Mouse (Mus musculus) CH12.LX (cell line): ENCODE data around the gene Fbxo36. TPM values are rescaled to one million over a fixed set of nuclear protein-coding genes. Genes with fewer than 3 reads are reported as not detected.
A peak's percentile ranks its signal among the peaks of the same experiment; 100 is the strongest.

Experiments
- DNase-seq: peaks from one replicate; pipeline ENCODE4 v3.0.0-alpha.2; 2013; ENCODE audit errors: extremely low read depth
- H3K27ac ChIP-seq: 2 replicates; pipeline ENCODE4 v1.5.1; 2012; ENCODE audit warnings: low read depth, mild to moderate bottlenecking, control low read depth, moderate library complexity; ENCODE audit not compliant: insufficient read depth
- H3K27me3 ChIP-seq: replicated peaks from 2 replicates; pipeline ENCODE3; 2012; ENCODE audit warnings: inconsistent platforms
- H3K36me3 ChIP-seq, 2 experiments: replicated peaks in 1 of 2; 2 replicates each; pipeline versions ENCODE3 to v1.6.1; 2012; ENCODE audit warnings: inconsistent platforms in 1 of 2, low read length in 1 of 2, mild to moderate bottlenecking in 1 of 2, mixed read lengths in 1 of 2, moderate library complexity in 1 of 2; ENCODE audit not compliant: control insufficient read depth in 1 of 2, insufficient read depth in 1 of 2
- H3K4me1 ChIP-seq, 2 experiments: 2 replicates each; pipeline ENCODE4 v1.6.1; 2012; ENCODE audit warnings: inconsistent platforms in 1 of 2, moderate library complexity in 1 of 2; ENCODE audit not compliant: insufficient read depth in 2 of 2, control insufficient read depth in 1 of 2
- H3K4me2 ChIP-seq: 2 replicates; pipeline ENCODE4 v1.6.1; 2012; ENCODE audit warnings: low read depth, mild to moderate bottlenecking, control low read depth; ENCODE audit not compliant: poor library complexity, insufficient read depth, severe bottlenecking
- H3K4me3 ChIP-seq, 3 experiments: fragments of 150-350 bp in 1 of 3; sonication (generic) in 1 of 3; replicated peaks in 1 of 3; 2 replicates each; pipeline versions ENCODE3 to v1.5.1; 2011 to 2012; ENCODE audit warnings: low read depth in 2 of 3, low read length in 2 of 3, mild to moderate bottlenecking in 2 of 3, moderate library complexity in 2 of 3, control low read depth in 1 of 3, improper control_type of control experiment in 1 of 3, inconsistent platforms in 1 of 3, mixed read lengths in 1 of 3; ENCODE audit not compliant: poor library complexity in 1 of 3
- H3K79me2 ChIP-seq: replicated peaks from 2 replicates; pipeline ENCODE4 v1.6.1; 2012; ENCODE audit warnings: mild to moderate bottlenecking, moderate library complexity; ENCODE audit not compliant: control insufficient read depth, poor library complexity, insufficient read depth, severe bottlenecking; ENCODE audit errors: extremely low read depth
- H3K9ac ChIP-seq: 2 replicates; pipeline ENCODE4 v1.6.1; 2012; ENCODE audit warnings: low read depth, mild to moderate bottlenecking, control low read depth, moderate library complexity; ENCODE audit not compliant: insufficient read depth
- H3K9me3 ChIP-seq: replicated peaks from 2 replicates; pipeline ENCODE3; 2012; ENCODE audit warnings: low read length, inconsistent platforms, mixed read lengths
- BHLHE40 ChIP-seq: IDR thresholded peaks from 2 replicates; pipeline ENCODE4 v1.6.1; 2011; ENCODE audit warnings: mild to moderate bottlenecking, low read depth, low read length, improper control_type of control experiment
- CHD1 ChIP-seq: IDR thresholded peaks from 2 replicates; pipeline ENCODE4 v1.6.1; 2012; ENCODE audit warnings: low read depth, low read length, improper control_type of control experiment, inconsistent platforms
- CTCF ChIP-seq, 2 experiments: IDR thresholded peaks in 1 of 2; conservative IDR thresholded peaks in 1 of 2; 2 replicates each; pipeline ENCODE4 v1.5.1; 2011 to 2012; ENCODE audit warnings: low read depth in 2 of 2, low read length in 2 of 2, improper control_type of control experiment in 1 of 2, inconsistent platforms in 1 of 2, mild to moderate bottlenecking in 1 of 2, moderate library complexity in 1 of 2
- E2F4 ChIP-seq: IDR thresholded peaks from 2 replicates; pipeline ENCODE4 v1.6.1; 2011; ENCODE audit warnings: low read depth, low read length, improper control_type of control experiment; ENCODE audit not compliant: insufficient replicate concordance
- ELF1 ChIP-seq: IDR thresholded peaks from 2 replicates; pipeline ENCODE4 v1.6.1; 2014; ENCODE audit warnings: low read depth, mild to moderate bottlenecking, inconsistent platforms, low read length, improper control_type of control experiment
- EP300 ChIP-seq: IDR thresholded peaks from 2 replicates; pipeline ENCODE4 v1.6.1; 2011; ENCODE audit warnings: low read length, improper control_type of control experiment
- GABPA ChIP-seq: IDR thresholded peaks from 2 replicates; pipeline ENCODE4 v1.6.1; 2012; ENCODE audit warnings: low read depth, low read length, improper control_type of control experiment, inconsistent platforms; ENCODE audit not compliant: insufficient replicate concordance
- HCFC1 ChIP-seq: IDR thresholded peaks from 2 replicates; pipeline ENCODE4 v1.6.1; 2012; ENCODE audit warnings: low read depth, mild to moderate bottlenecking, inconsistent platforms, low read length, improper control_type of control experiment
- MAFK ChIP-seq: IDR thresholded peaks from 2 replicates; pipeline ENCODE4 v1.6.1; 2011; ENCODE audit warnings: low read length, improper control_type of control experiment; ENCODE audit not compliant: insufficient replicate concordance
- MAX ChIP-seq: IDR thresholded peaks from 2 replicates; pipeline ENCODE4 v1.6.1; 2011; ENCODE audit warnings: low read length, improper control_type of control experiment
- MEF2A ChIP-seq: IDR thresholded peaks from 2 replicates; pipeline ENCODE4 v1.6.1; 2014; ENCODE audit warnings: low read depth, mild to moderate bottlenecking, inconsistent platforms, low read length, improper control_type of control experiment, borderline replicate concordance
- MXI1 ChIP-seq: IDR thresholded peaks from 2 replicates; pipeline ENCODE4 v1.6.1; 2011; ENCODE audit warnings: mild to moderate bottlenecking, low read depth, low read length, improper control_type of control experiment
- PAX5 ChIP-seq: IDR thresholded peaks from 2 replicates; pipeline ENCODE4 v1.6.1; 2012; ENCODE audit warnings: low read length, inconsistent platforms, mixed read lengths
- POLR2A ChIP-seq: IDR thresholded peaks from 2 replicates; pipeline ENCODE4 v1.6.1; 2011; ENCODE audit warnings: low read depth, mild to moderate bottlenecking, improper control_type of control experiment, low read length
- RAD21 ChIP-seq: IDR thresholded peaks from 2 replicates; pipeline ENCODE4 v1.6.1; 2011; ENCODE audit warnings: low read depth, mild to moderate bottlenecking, low read length, improper control_type of control experiment, moderate library complexity
- SIN3A ChIP-seq: IDR thresholded peaks from 2 replicates; pipeline ENCODE4 v1.6.1; 2012; ENCODE audit warnings: low read length, improper control_type of control experiment, inconsistent platforms
- SMC3 ChIP-seq: IDR thresholded peaks from 2 replicates; pipeline ENCODE4 v1.6.1; 2011; ENCODE audit warnings: low read depth, low read length, improper control_type of control experiment
- TCF12 ChIP-seq: IDR thresholded peaks from 2 replicates; pipeline ENCODE4 v1.6.1; 2014; ENCODE audit warnings: low read depth, mild to moderate bottlenecking, inconsistent platforms, low read length, improper control_type of control experiment
- USF1 ChIP-seq: IDR thresholded peaks from 2 replicates; pipeline ENCODE4 v1.6.1; 2014; ENCODE audit warnings: low read depth, mild to moderate bottlenecking, inconsistent platforms, low read length, improper control_type of control experiment
- USF2 ChIP-seq: conservative IDR thresholded peaks from 2 replicates; pipeline ENCODE4 v1.6.1; 2011; ENCODE audit warnings: low read depth, low read length, improper control_type of control experiment
- dilution Hi-C: fragments of 300-500 bp; cut with MboI; formaldehyde crosslinking; loops from 2 replicates; pipeline ENCODE4 v1.14.3; 2020; ENCODE audit warnings: low sequenced_read_pairs; ENCODE audit not compliant: extremely low pct_unique_long_range_greater_than_20kb, extremely low pct_ligation_motif_present
- in situ Hi-C: fragments of 300-500 bp; cut with MboI; formaldehyde crosslinking; loops from 3 replicates; pipeline ENCODE4 v1.14.3; 2019; ENCODE audit warnings: low sequenced_read_pairs, low pct_ligation_motif_present, low pct_unique_long_range_greater_than_20kb, mixed read lengths
- polyA plus RNA-seq: library from polyadenylated mRNA; unstranded; fragments of >175 nt; gene quantifications from 2 replicates; pipeline ENCODE4 v1.2.1, GENCODE M21; 2012; ENCODE audit warnings: low read depth; ENCODE audit not compliant: insufficient read length
- total RNA-seq, 2 experiments: library from RNA; depleted of rRNA; stranded (reverse); fragments of 300-350 nt in 1 of 2; fragments of >200 nt in 1 of 2; gene quantifications; 2 replicates each; pipeline ENCODE4 v1.2.3; 2012 to 2014

Gene Fbxo36
- total and polyA plus RNA-seq, 3 experiments, result 2.5 to 3.8 (median 3.0) TPM

- dilution Hi-C loops, result no loop called here
Measured at GRCm38 (mm10) chr1:84879571-84880120, 40.0 kb downstream of the Fbxo36 start.

DNA sequence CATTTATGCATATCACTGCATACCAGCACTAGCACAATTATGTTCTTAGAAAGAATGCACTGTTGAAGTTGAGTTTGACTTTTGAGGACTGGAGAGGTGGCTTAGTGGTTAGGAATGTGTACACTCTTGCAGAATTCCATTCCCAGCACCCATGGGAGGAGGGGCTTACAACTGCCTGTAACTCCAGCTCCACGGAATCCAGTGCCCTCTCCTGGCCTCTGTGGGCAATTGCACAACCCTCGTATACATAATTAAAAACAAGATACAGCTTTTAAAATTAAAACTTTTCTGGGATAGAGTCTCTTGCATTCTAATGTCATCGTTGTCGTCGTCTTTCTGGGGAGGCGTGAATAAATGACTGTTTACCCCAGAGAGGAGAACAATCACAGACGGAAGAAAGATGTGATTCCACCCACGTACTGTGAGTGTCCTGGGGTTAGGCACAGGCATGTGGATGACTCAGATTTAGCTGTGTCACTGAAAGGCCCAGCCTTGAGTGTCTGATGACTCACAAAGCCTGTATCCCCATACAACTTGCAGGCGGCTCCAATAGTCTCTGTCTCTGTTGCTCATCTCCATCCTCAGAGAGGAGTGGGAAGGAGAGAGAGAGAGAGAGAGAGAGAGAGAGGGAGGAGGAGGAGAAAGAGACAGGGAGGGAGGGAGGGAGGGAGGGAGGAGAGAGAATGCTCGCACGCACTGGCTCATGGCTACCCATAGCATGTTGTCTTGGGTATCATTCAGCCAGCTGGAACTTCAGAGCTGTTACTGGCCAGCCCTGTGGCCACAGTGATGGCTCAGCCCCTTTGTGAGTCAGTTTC, 41.8 kb downstream of the Fbxo36 start:
- no peak overlapping the region for H3K27ac ChIP-seq
- H3K4me2 ChIP-seq, result no peak overlapping the region
- H3K4me3 ChIP-seq, result no peak overlapping the region
- H3K36me3 ChIP-seq, result no peaks in the 10 kb centered on the region
- H3K9ac ChIP-seq, result no peak overlapping the region
- dilution Hi-C loops (no loop called here), in situ Hi-C loops (no loop called here)
- TF ChIP-seq RAD21 (peak; percentile 52), CTCF (conservative IDR thresholded peaks at IDR 0.05 in 1 of 2, IDR thresholded peaks at IDR 0.05 in 1 of 2; ENCODE audit: low read depth in 2 of 2, low read length in 2 of 2) (peak; percentile 29 to 58; a peak in 2 of 4 replicates), BHLHE40 (no peak), PAX5 (no peak), SMC3 (peak; percentile 33; the same call in 1 of the 2 replicates)
- DNase-seq, result no peak
- no peaks in the 10 kb centered on the region for H3K9me3 ChIP-seq
- no peaks in the 10 kb centered on the region for H3K4me1 ChIP-seq
- no peaks in the 10 kb centered on the region for H3K79me2 ChIP-seq
- no peaks in the 10 kb centered on the region for H3K27me3 ChIP-seq

More at GRCm38 (mm10) chr1:84879571-84880120, 40.0 kb downstream of the Fbxo36 start:
- Histone ChIP-seq H3K4me1 (no peaks in the 10 kb centered on the region), H3K9ac (no peak overlapping the region), H3K27ac (no peak overlapping the region), H3K4me3 (no peak overlapping the region), H3K4me2 (no peak overlapping the region), H3K27me3 (no peaks in the 10 kb centered on the region), H3K9me3 (no peaks in the 10 kb centered on the region), H3K79me2 (no peaks in the 10 kb centered on the region), H3K36me3 (no peaks in the 10 kb centered on the region)
- DNase-seq, result no peak
- no peak for TF ChIP-seq USF1
- TF ChIP-seq USF2, result no peak
- 0 out of 4 replicates have a peak, but pooled peaks of 1 of the 2 experiments have one; percentile 2 for TF ChIP-seq CTCF (conservative IDR thresholded peaks at IDR 0.05 in 1 of 2, IDR thresholded peaks at IDR 0.05 in 1 of 2; ENCODE audit: low read depth in 2 of 2, low read length in 2 of 2)
- no peak for TF ChIP-seq EP300
- no peak for TF ChIP-seq TCF12
- no peak for TF ChIP-seq HCFC1
- no peak for TF ChIP-seq MAFK
- in situ Hi-C loops, result loop anchor here (10.0 kb wide), 1 partner anchor 155 kb away; no protein-coding TSS in a partner anchor

GRCm38 (mm10) chr1:84882066-84882532, 42.5 kb downstream of the Fbxo36 start:
- no peak for DNase-seq
- Histone ChIP-seq H3K4me3 (no peak overlapping the region), H3K4me2 (no peak overlapping the region), H3K9me3 (no peaks in the 10 kb centered on the region), H3K9ac (no peak overlapping the region), H3K27me3 (no peaks in the 10 kb centered on the region), H3K27ac (no peak overlapping the region), H3K4me1 (no peaks in the 10 kb centered on the region), H3K79me2 (no peaks in the 10 kb centered on the region), H3K36me3 (no peaks in the 10 kb centered on the region)
- in situ Hi-C loops (no loop called here), dilution Hi-C loops (no loop called here)
- no peak for TF ChIP-seq SIN3A
- TF ChIP-seq SMC3, result no peak
- no peak for TF ChIP-seq CHD1
- TF ChIP-seq ELF1, result no peak
- no peak for TF ChIP-seq POLR2A
- TF ChIP-seq E2F4, result no peak
- TF ChIP-seq MEF2A, result no peak
- no peak for TF ChIP-seq TCF12
- TF ChIP-seq MAFK, result no peak
- no peak for TF ChIP-seq MAX
- no peak for TF ChIP-seq CTCF (conservative IDR thresholded peaks at IDR 0.05 in 1 of 2, IDR thresholded peaks at IDR 0.05 in 1 of 2; ENCODE audit: low read depth in 2 of 2, low read length in 2 of 2)
- TF ChIP-seq USF1, result no peak
- no peak for TF ChIP-seq MXI1
- no peak for TF ChIP-seq GABPA
- no peak for TF ChIP-seq RAD21
